Mouse (Mus musculus): ENCODE data around the gene Ogfrl1. TPM values are rescaled to one million over a fixed set of nuclear protein-coding genes. Genes with fewer than 3 reads are reported as not detected.

Ogfrl1 gene
- polyA plus RNA-seq (2014; fragmentation: Nextera tagmentation; extraction: Ambion mirVana) = 19.5 TPM in 2 replicates

- Histone ChIP-seq H3K27me3 (ENCODE audit: control insufficient read depth, insufficient read depth, low read length) (no peaks in the 10 kb centered on the region), H3K9me3 (ENCODE audit: control insufficient read depth, low read length) (no peaks in the 10 kb centered on the region), H3K4me1 (replicated peaks; ENCODE audit: control insufficient read depth, insufficient read depth, low read length) (no peaks in the 10 kb centered on the region), H3K36me3 (replicated peaks; ENCODE audit: control insufficient read depth, insufficient read depth) (no peaks in the 10 kb centered on the region), H3K4me2 (replicated peaks) (no peak within 1 kb of the TSS), H3K4me3 (replicated peaks; ENCODE audit: low read length) (no peak within 1 kb of the TSS), H3K9ac (no peak within 1 kb of the TSS), H3K27ac (no peak within 1 kb of the TSS)
- no peak for ATAC-seq (ENCODE audit: low FRiP score)
- no peak for DNase-seq (ENCODE audit: low spot score)
- 84% methylated on average over 4 of the region's 4 CpGs for WGBS
Measured at GRCm38 (mm10) chr1:23397623-23398022, at the start of gene Ogfrl1. Gene Ogfrl1, minus strand, starts transcription at chr1:23397772.

- no peak overlapping the region for H3K27ac ChIP-seq
- H3K9me3 ChIP-seq (ENCODE audit: control insufficient read depth, low read length) = no peaks in the 10 kb centered on the region
- no peaks in the 10 kb centered on the region for H3K36me3 ChIP-seq (replicated peaks; ENCODE audit: control insufficient read depth, insufficient read depth)
- H3K4me1 ChIP-seq (replicated peaks; ENCODE audit: control insufficient read depth, insufficient read depth, low read length) = no peaks in the 10 kb centered on the region
- no peak for DNase-seq (ENCODE audit: low spot score)
- no peak overlapping the region for H3K4me3 ChIP-seq (replicated peaks; ENCODE audit: low read length)
- H3K4me2 ChIP-seq (replicated peaks) = no peak overlapping the region
- 88% methylated on average over 5 of the region's 5 CpGs for WGBS
- H3K9ac ChIP-seq = no peak overlapping the region
- no peaks in the 10 kb centered on the region for H3K27me3 ChIP-seq (ENCODE audit: control insufficient read depth, insufficient read depth, low read length)
- ATAC-seq (ENCODE audit: low FRiP score) = no peak
Measured at GRCm38 (mm10) chr1:23445736-23446424, 48.3 kb upstream of the Ogfrl1 start.

DNA sequence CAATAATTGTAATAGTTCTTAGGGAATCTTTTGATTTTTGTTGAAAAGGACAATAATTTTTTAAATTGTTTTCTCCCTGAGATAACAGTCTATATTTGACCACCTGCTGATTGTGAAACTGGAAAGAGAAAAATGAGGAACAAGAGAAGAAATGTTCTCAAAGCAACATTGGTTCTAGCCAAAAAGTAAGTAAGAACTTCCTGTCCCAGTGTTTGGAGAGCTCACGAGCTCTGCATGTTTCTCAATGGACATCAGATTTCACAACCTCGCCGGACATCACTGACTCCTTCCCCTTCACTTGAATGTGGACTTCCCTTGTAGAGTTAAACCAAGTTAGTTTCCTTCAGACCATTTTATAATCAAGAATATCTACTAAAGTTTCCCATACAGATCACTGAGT, 36.0 kb upstream of the Ogfrl1 start:
- Histone ChIP-seq H3K4me3 (replicated peaks; ENCODE audit: low read length) (no peak overlapping the region), H3K4me1 (replicated peaks; ENCODE audit: control insufficient read depth, insufficient read depth, low read length) (no peaks in the 10 kb centered on the region), H3K9me3 (ENCODE audit: control insufficient read depth, low read length) (no peaks in the 10 kb centered on the region), H3K27ac (no peak overlapping the region), H3K27me3 (ENCODE audit: control insufficient read depth, insufficient read depth, low read length) (no peaks in the 10 kb centered on the region), H3K9ac (no peak overlapping the region), H3K36me3 (replicated peaks; ENCODE audit: control insufficient read depth, insufficient read depth) (no peaks in the 10 kb centered on the region), H3K4me2 (replicated peaks) (no peak overlapping the region)
- 89% methylated on average over 3 of the region's 3 CpGs for WGBS
- no peak for ATAC-seq (ENCODE audit: low FRiP score)
- DNase-seq (ENCODE audit: low spot score) = no peak

GRCm38 (mm10) chr1:23426447-23426846, 28.9 kb upstream of the Ogfrl1 start:
- 96% methylated on average over 2 of the region's 2 CpGs for WGBS
- no peak for DNase-seq (ENCODE audit: low spot score)
- ATAC-seq (ENCODE audit: low FRiP score) = no peak
- H3K36me3 ChIP-seq (replicated peaks; ENCODE audit: control insufficient read depth, insufficient read depth) = no peaks in the 10 kb centered on the region
- H3K4me1 ChIP-seq (replicated peaks; ENCODE audit: control insufficient read depth, insufficient read depth, low read length) = no peaks in the 10 kb centered on the region
- H3K4me2 ChIP-seq (replicated peaks) = no peak overlapping the region
- no peak overlapping the region for H3K4me3 ChIP-seq (replicated peaks; ENCODE audit: low read length)
- H3K9me3 ChIP-seq (ENCODE audit: control insufficient read depth, low read length) = 0 out of 2 replicates have a peak, but pooled peaks cover 4% of the 10 kb centered on the region
- no peaks in the 10 kb centered on the region for H3K27me3 ChIP-seq (ENCODE audit: control insufficient read depth, insufficient read depth, low read length)
- no peak overlapping the region for H3K27ac ChIP-seq
- H3K9ac ChIP-seq = no peak overlapping the region

GRCm38 (mm10) chr1:23418941-23419340, 21.4 kb upstream of the Ogfrl1 start:
- Histone ChIP-seq H3K4me3 (replicated peaks; ENCODE audit: low read length) (no peak overlapping the region), H3K9me3 (ENCODE audit: control insufficient read depth, low read length) (no peaks in the 10 kb centered on the region), H3K9ac (no peak overlapping the region), H3K4me2 (replicated peaks) (no peak overlapping the region), H3K4me1 (replicated peaks; ENCODE audit: control insufficient read depth, insufficient read depth, low read length) (no peaks in the 10 kb centered on the region), H3K36me3 (replicated peaks; ENCODE audit: control insufficient read depth, insufficient read depth) (no peaks in the 10 kb centered on the region), H3K27me3 (ENCODE audit: control insufficient read depth, insufficient read depth, low read length) (no peaks in the 10 kb centered on the region), H3K27ac (no peak overlapping the region)
- ATAC-seq (ENCODE audit: low FRiP score) (no peak), DNase-seq (ENCODE audit: low spot score) (no peak)
- 96% methylated on average over 1 of the region's 1 CpGs for WGBS

- no peaks in the 10 kb centered on the region for H3K4me1 ChIP-seq (replicated peaks; ENCODE audit: control insufficient read depth, insufficient read depth, low read length)
- H3K36me3 ChIP-seq (replicated peaks; ENCODE audit: control insufficient read depth, insufficient read depth) = no peaks in the 10 kb centered on the region
- no peaks in the 10 kb centered on the region for H3K9me3 ChIP-seq (ENCODE audit: control insufficient read depth, low read length)
- H3K4me2 ChIP-seq (replicated peaks) = no peak overlapping the region
- no peak overlapping the region for H3K4me3 ChIP-seq (replicated peaks; ENCODE audit: low read length)
- no peak overlapping the region for H3K9ac ChIP-seq
- ATAC-seq (ENCODE audit: low FRiP score) (no peak), DNase-seq (ENCODE audit: low spot score) (no peak)
- H3K27ac ChIP-seq = no peak overlapping the region
- H3K27me3 ChIP-seq (ENCODE audit: control insufficient read depth, insufficient read depth, low read length) = no peaks in the 10 kb centered on the region
- 80% methylated on average over 2 of the region's 2 CpGs for WGBS
Measured at GRCm38 (mm10) chr1:23418059-23418458, 20.5 kb upstream of the Ogfrl1 start.

DNA sequence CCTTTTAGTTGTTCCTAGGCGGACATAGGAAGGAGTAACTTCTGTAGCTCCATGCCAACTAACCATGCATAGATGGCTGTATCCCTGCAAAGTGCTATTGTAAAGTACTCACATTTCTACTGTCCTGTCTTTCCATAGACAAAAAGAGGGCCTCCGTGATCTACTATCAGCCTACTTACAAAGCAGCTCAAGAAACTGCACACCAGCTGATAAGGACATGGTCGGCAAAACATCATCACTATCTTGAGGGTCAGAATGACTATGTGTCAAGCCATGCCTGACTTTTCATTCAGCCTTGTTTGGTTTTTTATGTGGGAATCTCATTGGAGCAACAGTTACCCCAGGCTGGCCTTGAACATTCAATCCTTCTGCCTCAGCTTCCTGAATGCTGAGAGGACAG, 20.0 kb upstream of the Ogfrl1 start:
- no peaks in the 10 kb centered on the region for H3K36me3 ChIP-seq (replicated peaks; ENCODE audit: control insufficient read depth, insufficient read depth)
- WGBS = 88% methylated on average over 3 of the region's 3 CpGs
- no peak overlapping the region for H3K4me2 ChIP-seq (replicated peaks)
- no peaks in the 10 kb centered on the region for H3K9me3 ChIP-seq (ENCODE audit: control insufficient read depth, low read length)
- no peak for ATAC-seq (ENCODE audit: low FRiP score)
- no peaks in the 10 kb centered on the region for H3K27me3 ChIP-seq (ENCODE audit: control insufficient read depth, insufficient read depth, low read length)
- no peak overlapping the region for H3K27ac ChIP-seq
- H3K9ac ChIP-seq = no peak overlapping the region
- no peak for DNase-seq (ENCODE audit: low spot score)
- no peak overlapping the region for H3K4me3 ChIP-seq (replicated peaks; ENCODE audit: low read length)
- H3K4me1 ChIP-seq (replicated peaks; ENCODE audit: control insufficient read depth, insufficient read depth, low read length) = no peaks in the 10 kb centered on the region

DNA sequence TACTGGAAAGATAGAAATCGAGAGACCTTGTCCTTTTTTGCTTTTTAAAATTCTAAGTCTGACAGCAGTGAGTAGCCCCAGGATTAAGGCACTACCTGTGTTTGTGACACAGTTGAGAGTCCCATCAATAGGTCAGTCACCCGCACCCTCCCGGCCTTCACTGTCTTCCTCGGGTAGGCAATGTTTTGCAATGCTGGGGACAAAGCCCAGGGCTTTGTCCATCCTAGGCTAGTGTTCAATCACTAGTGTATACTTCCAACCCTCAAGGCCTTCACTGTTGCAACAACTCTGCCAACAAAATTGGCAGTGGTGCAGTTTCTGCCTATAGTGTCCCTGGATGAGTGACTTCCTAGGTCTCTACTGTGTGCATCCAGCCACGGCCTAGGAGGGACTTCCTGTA, 14.0 kb upstream of the Ogfrl1 start:
- no peak overlapping the region for H3K27ac ChIP-seq
- no peak overlapping the region for H3K4me2 ChIP-seq (replicated peaks)
- no peaks in the 10 kb centered on the region for H3K9me3 ChIP-seq (ENCODE audit: control insufficient read depth, low read length)
- WGBS = 90% methylated on average over 5 of the region's 5 CpGs
- no peak overlapping the region for H3K4me3 ChIP-seq (replicated peaks; ENCODE audit: low read length)
- H3K4me1 ChIP-seq (replicated peaks; ENCODE audit: control insufficient read depth, insufficient read depth, low read length) = no peaks in the 10 kb centered on the region
- no peaks in the 10 kb centered on the region for H3K27me3 ChIP-seq (ENCODE audit: control insufficient read depth, insufficient read depth, low read length)
- no peak overlapping the region for H3K9ac ChIP-seq
- no peak for ATAC-seq (ENCODE audit: low FRiP score)
- no peaks in the 10 kb centered on the region for H3K36me3 ChIP-seq (replicated peaks; ENCODE audit: control insufficient read depth, insufficient read depth)
- DNase-seq (ENCODE audit: low spot score) = no peak

DNA sequence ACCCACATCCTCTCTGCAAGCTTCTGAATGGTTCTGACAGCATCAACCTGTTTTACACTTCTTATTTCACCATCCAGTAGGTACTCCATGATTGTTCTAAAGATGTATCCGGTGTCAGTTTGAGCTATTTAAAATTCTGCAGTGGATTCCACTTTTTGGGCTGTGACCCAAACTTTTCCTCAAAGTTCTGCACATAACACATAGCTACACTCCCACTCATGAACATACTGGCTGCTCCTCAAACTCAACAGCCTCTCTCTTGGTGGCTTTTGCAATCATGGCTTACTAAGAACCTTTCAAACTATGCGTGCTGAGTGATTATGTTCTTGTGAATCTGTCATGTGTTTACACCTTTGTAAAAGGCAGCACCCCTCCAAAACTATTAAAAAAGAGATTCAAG, 12.4 kb upstream of the Ogfrl1 start:
- Histone ChIP-seq H3K4me1 (replicated peaks; ENCODE audit: control insufficient read depth, insufficient read depth, low read length) (no peaks in the 10 kb centered on the region), H3K4me2 (replicated peaks) (no peak overlapping the region), H3K36me3 (replicated peaks; ENCODE audit: control insufficient read depth, insufficient read depth) (no peaks in the 10 kb centered on the region), H3K9me3 (ENCODE audit: control insufficient read depth, low read length) (no peaks in the 10 kb centered on the region), H3K27ac (no peak overlapping the region), H3K9ac (no peak overlapping the region), H3K27me3 (ENCODE audit: control insufficient read depth, insufficient read depth, low read length) (no peaks in the 10 kb centered on the region), H3K4me3 (replicated peaks; ENCODE audit: low read length) (no peak overlapping the region)
- DNase-seq (ENCODE audit: low spot score) (no peak), ATAC-seq (ENCODE audit: low FRiP score) (no peak)
- WGBS = 95% methylated on average over 2 of the region's 2 CpGs

GRCm38 (mm10) chr1:23402401-23402800, 4.8 kb upstream of the Ogfrl1 start:
- Histone ChIP-seq H3K4me2 (replicated peaks) (no peak overlapping the region), H3K4me3 (replicated peaks; ENCODE audit: low read length) (no peak overlapping the region), H3K27me3 (ENCODE audit: control insufficient read depth, insufficient read depth, low read length) (no peaks in the 10 kb centered on the region), H3K27ac (no peak overlapping the region), H3K4me1 (replicated peaks; ENCODE audit: control insufficient read depth, insufficient read depth, low read length) (no peaks in the 10 kb centered on the region), H3K9ac (no peak overlapping the region), H3K9me3 (ENCODE audit: control insufficient read depth, low read length) (no peaks in the 10 kb centered on the region), H3K36me3 (replicated peaks; ENCODE audit: control insufficient read depth, insufficient read depth) (no peaks in the 10 kb centered on the region)
- DNase-seq (ENCODE audit: low spot score) (no peak), ATAC-seq (ENCODE audit: low FRiP score) (no peak)
- WGBS = 95% methylated on average over 3 of the region's 3 CpGs
